Mouse (Mus musculus): ENCODE data around the gene Gm12166. TPM values are rescaled to one million over a fixed set of nuclear protein-coding genes. Genes with fewer than 3 reads are reported as not detected.
"Not testable (repeated sequence)": the region's sequence is repeated elsewhere in the genome, so short reads cannot be mapped to it uniquely, and the experiment has no call there.

Gm12166 gene
- total and polyA plus RNA-seq, 3 experiments = 1.2 to 4.6 (median 1.6) TPM

DNA sequence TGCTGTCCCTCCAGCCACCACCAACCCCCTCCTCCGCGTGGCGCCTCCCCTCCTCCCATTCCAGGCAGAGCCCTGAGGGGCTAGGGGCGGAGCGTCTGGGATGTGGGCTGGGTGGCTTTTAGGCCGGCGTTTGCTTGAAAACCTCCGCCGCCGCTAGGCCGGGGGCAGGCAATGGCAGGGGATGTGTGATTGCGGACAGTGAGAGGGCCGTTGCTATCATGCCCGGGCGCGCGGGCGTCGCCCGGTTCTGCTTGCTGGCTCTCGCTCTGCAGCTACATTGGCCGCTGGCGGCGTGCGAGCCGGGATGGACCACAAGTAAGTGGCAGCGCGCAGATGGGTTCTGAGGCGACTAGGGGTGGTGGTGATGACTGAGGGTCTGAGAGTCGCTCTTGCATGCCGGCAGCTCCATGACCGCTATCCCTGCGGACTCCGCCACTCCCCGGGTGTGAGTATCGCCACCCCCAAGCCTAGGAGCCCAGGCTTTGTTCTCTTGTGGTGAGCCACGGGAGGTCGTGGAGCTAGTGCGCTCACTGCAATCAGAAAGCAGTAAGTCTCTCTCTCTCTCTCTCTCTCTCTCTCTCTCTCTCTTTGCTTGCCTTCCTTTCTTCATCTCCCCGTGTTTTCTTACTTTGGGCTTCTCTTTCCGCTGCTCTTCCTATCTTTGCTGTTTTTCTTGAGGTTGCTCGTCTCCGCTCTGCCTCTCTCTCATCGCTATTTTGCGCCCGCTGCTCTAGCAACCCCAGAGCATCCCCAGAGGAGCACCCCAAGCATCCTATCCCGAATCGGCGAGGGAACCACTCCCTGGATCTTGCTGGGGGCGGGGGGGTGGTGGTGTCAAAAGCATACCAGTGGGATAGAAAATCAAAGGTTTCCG, 4.0 kb upstream of the Gm12166 start, which contains the start of gene Adam19:
Gene Adam19 (plus strand): TSS at position 97 of the 874 bp plus-strand sequence.
- peak within 1 kb of the TSS; percentile 90 for H3K27ac ChIP-seq
- under 1% methylated on average over 51 of the region's 51 CpGs for WGBS
- TF ChIP-seq EP300 (IDR thresholded peaks at IDR 0.05; ENCODE audit: insufficient read depth, low read depth, low read length) (no peak), POLR2A (IDR thresholded peaks at IDR 0.05; ENCODE audit: insufficient read depth, low read depth, low read length) (peak; percentile 71; the same call in 1 of the 2 replicates), CTCF (IDR thresholded peaks at IDR 0.05) (peak; percentile 37)
- DNase-seq = peak; percentile 86 to 88
- H3K79me2 ChIP-seq (replicated peaks; ENCODE audit: control insufficient read depth, insufficient read depth, low read length) = 0 out of 2 replicates have a peak, but pooled peaks cover 2% of the 10 kb centered on the region
- H3K36me3 ChIP-seq (ENCODE audit: control insufficient read depth, insufficient read depth, low read length) = peaks cover 9% of the 10 kb centered on the region
- intact Hi-C loops (cut with DNase I) = no loop called here
- peaks cover 8% of the 10 kb centered on the region for H3K4me1 ChIP-seq (ENCODE audit: control insufficient read depth, insufficient read depth, low read length)
- peak within 1 kb of the TSS; percentile 84 for H3K4me3 ChIP-seq
- H3K27me3 ChIP-seq (ENCODE audit: control insufficient read depth, insufficient read depth, low read length) = no peaks in the 10 kb centered on the region
- H3K9ac ChIP-seq (ENCODE audit: low read depth, low read length) = peak within 1 kb of the TSS; percentile 91

DNA sequence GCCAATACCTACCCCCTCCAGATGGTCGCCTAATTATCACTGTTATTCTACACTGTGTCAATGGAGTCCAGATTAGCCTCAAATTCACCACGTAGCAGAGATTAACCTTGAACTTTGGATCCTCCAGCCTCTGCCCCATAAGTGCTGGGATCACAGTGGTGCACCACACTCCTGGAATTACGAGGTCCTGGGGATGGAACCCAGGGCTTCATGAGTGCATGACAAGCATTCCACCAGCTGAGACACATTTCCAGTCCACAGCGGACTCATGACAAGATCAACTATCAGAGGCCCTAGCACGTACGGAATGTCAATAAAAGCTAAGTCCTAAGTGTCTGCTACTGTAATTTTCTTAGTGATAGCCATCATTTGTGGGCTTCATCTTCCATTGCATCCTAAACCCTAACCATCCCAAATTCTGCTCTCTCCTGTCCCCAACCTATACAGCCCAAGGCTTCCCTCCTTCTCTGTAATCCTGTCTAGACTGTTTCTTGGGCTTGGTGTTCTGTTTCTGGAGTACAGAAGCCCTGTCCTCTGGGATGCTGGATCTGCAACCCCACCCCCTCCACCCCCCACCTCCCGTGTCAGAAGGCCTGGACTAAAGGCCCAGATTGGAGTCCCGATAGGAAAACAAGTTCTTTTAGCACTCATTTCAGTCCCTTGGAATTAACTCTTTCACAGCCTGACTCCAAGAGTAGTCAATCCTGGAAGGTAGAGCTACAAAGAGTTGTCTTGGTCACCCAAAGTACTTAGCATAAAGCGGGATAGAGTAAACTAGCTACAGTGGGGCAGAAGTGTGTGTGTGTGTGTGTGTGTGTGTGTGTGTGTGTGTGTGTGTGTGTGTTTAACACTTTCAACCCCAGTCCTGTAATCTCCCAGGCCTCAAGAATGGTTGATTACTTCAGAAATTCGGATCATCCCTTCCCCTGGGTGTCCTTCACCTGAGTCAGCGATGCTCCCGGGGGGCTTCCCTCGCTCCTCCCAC, 3.1 kb upstream of the Gm12166 start:
- Histone ChIP-seq H3K4me3 (peak overlapping the region; percentile 84), H3K4me1 (ENCODE audit: control insufficient read depth, insufficient read depth, low read length) (peaks cover 3% of the 10 kb centered on the region), H3K9ac (ENCODE audit: low read depth, low read length) (peak overlapping the region; percentile 91), H3K36me3 (ENCODE audit: control insufficient read depth, insufficient read depth, low read length) (peaks cover 9% of the 10 kb centered on the region), H3K27me3 (ENCODE audit: control insufficient read depth, insufficient read depth, low read length) (no peaks in the 10 kb centered on the region), H3K79me2 (replicated peaks; ENCODE audit: control insufficient read depth, insufficient read depth, low read length) (0 out of 2 replicates have a peak, but pooled peaks cover 2% of the 10 kb centered on the region), H3K27ac (peak overlapping the region; percentile 90)
- DNase-seq = no peak
- 37% methylated on average over 13 of the region's 13 CpGs for WGBS
- intact Hi-C loops (cut with DNase I) = loop anchor here (5.0 kb wide), 1 partner anchor 38 kb away; no protein-coding TSS in a partner anchor
- TF ChIP-seq POLR2A (IDR thresholded peaks at IDR 0.05; ENCODE audit: insufficient read depth, low read depth, low read length) (no peak), CTCF (IDR thresholded peaks at IDR 0.05) (no peak)

DNA sequence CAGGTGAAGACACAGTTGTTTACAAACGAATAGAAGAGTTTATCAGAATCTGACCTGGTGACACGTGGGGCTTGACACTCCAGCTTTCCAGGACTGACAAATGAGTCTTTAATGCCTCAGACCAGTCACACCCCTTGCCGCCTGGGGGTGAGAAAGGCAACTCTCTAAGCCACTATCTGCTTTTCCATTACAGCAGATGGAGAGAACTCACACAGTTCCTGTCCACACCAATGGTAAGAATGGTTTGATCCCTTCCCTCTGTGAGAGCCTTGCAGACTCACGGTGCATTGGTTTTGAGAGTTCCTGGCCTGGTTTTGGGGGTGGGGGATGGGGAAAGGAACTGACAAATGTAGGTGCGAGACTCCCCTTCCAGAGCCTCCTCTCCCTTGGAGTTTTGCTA, 2.2 kb upstream of the Gm12166 start:
- DNase-seq = no peak
- H3K27me3 ChIP-seq (ENCODE audit: control insufficient read depth, insufficient read depth, low read length) = no peaks in the 10 kb centered on the region
- no peak overlapping the region for H3K9ac ChIP-seq (ENCODE audit: low read depth, low read length)
- TF ChIP-seq CTCF (IDR thresholded peaks at IDR 0.05) = no peak
- TF ChIP-seq POLR2A (IDR thresholded peaks at IDR 0.05; ENCODE audit: insufficient read depth, low read depth, low read length) = no peak
- no peak for TF ChIP-seq EP300 (IDR thresholded peaks at IDR 0.05; ENCODE audit: insufficient read depth, low read depth, low read length)
- H3K27ac ChIP-seq = no peak overlapping the region
- H3K4me3 ChIP-seq = no peak overlapping the region
- no peaks in the 10 kb centered on the region for H3K79me2 ChIP-seq (replicated peaks; ENCODE audit: control insufficient read depth, insufficient read depth, low read length)
- H3K4me1 ChIP-seq (ENCODE audit: control insufficient read depth, insufficient read depth, low read length) = no peaks in the 10 kb centered on the region; the same call in 1 of the 2 replicates
- intact Hi-C loops (cut with DNase I) = loop anchor here (5.0 kb wide), 1 partner anchor 37 kb away; no protein-coding TSS in a partner anchor
- peaks cover 9% of the 10 kb centered on the region for H3K36me3 ChIP-seq (ENCODE audit: control insufficient read depth, insufficient read depth, low read length)
- 81% methylated on average over 5 of the region's 5 CpGs for WGBS

DNA sequence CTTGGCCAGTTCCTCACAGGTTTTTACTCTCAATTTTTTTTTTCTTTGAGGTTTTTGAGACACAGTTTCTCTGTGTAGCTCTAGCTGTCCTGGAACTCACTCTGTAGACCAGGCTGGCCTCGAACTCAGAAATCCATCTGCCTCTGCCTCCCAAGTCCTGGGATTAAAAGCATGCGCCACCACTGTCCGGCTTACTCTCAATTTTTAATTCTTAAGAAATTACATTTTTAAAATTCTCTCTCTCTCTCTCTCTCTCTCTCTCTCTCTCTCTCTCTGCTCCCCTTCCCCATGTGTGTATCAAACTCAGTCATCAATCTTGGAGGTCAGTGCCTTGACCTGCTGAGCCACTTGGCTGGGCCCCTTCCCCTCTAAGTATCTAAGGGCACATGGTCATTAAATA, 1.3 kb upstream of the Gm12166 start:
- not testable (repeated sequence) for DNase-seq; H3K4me1 ChIP-seq (ENCODE audit: control insufficient read depth, insufficient read depth, low read length); H3K79me2 ChIP-seq (replicated peaks; ENCODE audit: control insufficient read depth, insufficient read depth, low read length); H3K27me3 ChIP-seq (ENCODE audit: control insufficient read depth, insufficient read depth, low read length); H3K27ac ChIP-seq; H3K9ac ChIP-seq (ENCODE audit: low read depth, low read length); H3K4me3 ChIP-seq; H3K36me3 ChIP-seq (ENCODE audit: control insufficient read depth, insufficient read depth, low read length)
- WGBS = 96% methylated on average over 3 of the region's 3 CpGs
- intact Hi-C loops (cut with DNase I) = loop anchor here (5.0 kb wide), 1 partner anchor 36 kb away; no protein-coding TSS in a partner anchor

DNA sequence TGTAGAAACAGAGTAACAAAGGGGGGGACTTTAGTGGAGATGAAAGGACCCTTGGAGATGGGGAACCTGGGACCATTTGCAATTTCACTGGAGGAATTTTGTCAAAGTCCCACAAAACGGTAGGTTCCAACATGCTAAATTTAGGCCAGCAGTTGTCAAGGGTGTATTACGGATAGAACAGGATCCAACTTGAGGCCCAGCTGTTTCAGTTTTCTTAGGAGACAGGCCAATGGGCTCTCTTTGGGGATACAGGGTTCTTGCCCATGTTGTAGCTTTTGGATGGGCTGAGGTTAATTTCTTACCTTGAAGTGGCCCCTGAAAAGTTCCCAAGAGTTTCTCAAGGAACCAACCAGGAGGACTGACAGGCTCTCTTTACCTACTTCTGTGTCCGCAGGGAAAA, 4.9 kb downstream of the Gm12166 start:
- Histone ChIP-seq H3K9ac (ENCODE audit: low read depth, low read length) (no peak overlapping the region), H3K27me3 (ENCODE audit: control insufficient read depth, insufficient read depth, low read length) (no peaks in the 10 kb centered on the region), H3K4me1 (ENCODE audit: control insufficient read depth, insufficient read depth, low read length) (no peaks in the 10 kb centered on the region), H3K4me3 (no peak overlapping the region), H3K79me2 (replicated peaks; ENCODE audit: control insufficient read depth, insufficient read depth, low read length) (no peaks in the 10 kb centered on the region), H3K36me3 (ENCODE audit: control insufficient read depth, insufficient read depth, low read length) (no peaks in the 10 kb centered on the region), H3K27ac (no peak overlapping the region)
- intact Hi-C loops (cut with DNase I) = no loop called here
- DNase-seq = no peak
- 83% methylated on average over 3 of the region's 3 CpGs for WGBS
- TF ChIP-seq POLR2A (IDR thresholded peaks at IDR 0.05; ENCODE audit: insufficient read depth, low read depth, low read length) (no peak), CTCF (IDR thresholded peaks at IDR 0.05) (no peak), EP300 (IDR thresholded peaks at IDR 0.05; ENCODE audit: insufficient read depth, low read depth, low read length) (no peak)

Data from heart, adult 2 months (tissue).